Mouse (Mus musculus) megakaryocyte-erythroid progenitor cell, adult 5-6 weeks (primary cell): ENCODE results near the gene Uck2. TPM values are rescaled to one million over a fixed set of nuclear protein-coding genes. Genes with fewer than 3 reads are reported as not detected.

Source experiments
- ATAC-seq: replicated peaks from 2 replicates; pipeline ENCODE4 v1.8.0; 2016; ENCODE audit warnings: mild to moderate bottlenecking, inconsistent platforms; ENCODE audit not compliant: severe bottlenecking, poor library complexity, low FRiP score, low TSS enrichment
- total RNA-seq, 2 experiments: library from RNA; stranded (forward) in 1 of 2; stranded (reverse) in 1 of 2; fragments of 200-1000, 215-1000 nt in 1 of 2; fragments of >200 nt in 1 of 2; fragmentation: Nextera tagmentation in 1 of 2; gene quantifications; 2 replicates each; pipeline ENCODE4 v1.2.3; 2014 to 2017

The Uck2 gene
- total RNA-seq (2014; fragmentation: Nextera tagmentation) = 187 and 249 TPM in 2 replicates
- 228 and 238 TPM in 2 replicates for total RNA-seq (2017)

GRCm38 (mm10) chr1:167285320-167285355 lies at the start of gene Uck2:
Gene Uck2, minus strand, starts transcription at chr1:167285320.
- ATAC-seq = no peak

GRCm38 (mm10) chr1:167331106-167331505 lies 46.0 kb upstream of the Uck2 start:
- ATAC-seq = no peak

- no peak for ATAC-seq
Observed at GRCm38 (mm10) chr1:167328776-167329175, 43.7 kb upstream of the Uck2 start.

- no peak for ATAC-seq
Observed at GRCm38 (mm10) chr1:167321691-167322090, 36.6 kb upstream of the Uck2 start.

- no peak for ATAC-seq
Observed at GRCm38 (mm10) chr1:167313220-167313619, 28.1 kb upstream of the Uck2 start.

GRCm38 (mm10) chr1:167312367-167312766 lies 27.2 kb upstream of the Uck2 start:
- no peak for ATAC-seq

- peak; percentile 92 for ATAC-seq
Observed at GRCm38 (mm10) chr1:167308261-167309054, 23.3 kb upstream of the Uck2 start, which contains the start of gene Tmco1. Gene Tmco1, plus strand, starts transcription at chr1:167308378.

- ATAC-seq = no peak
Observed at GRCm38 (mm10) chr1:167307674-167308073, 22.6 kb upstream of the Uck2 start.

- ATAC-seq = peak; percentile 71
Observed at GRCm38 (mm10) chr1:167306451-167307240, 21.5 kb upstream of the Uck2 start.

- no peak; the same call in 1 of the 2 replicates for ATAC-seq
Observed at GRCm38 (mm10) chr1:167305501-167306137, 20.5 kb upstream of the Uck2 start.

- 0 out of 2 replicates have a peak, but pooled peaks have one; percentile 47 for ATAC-seq
Observed at GRCm38 (mm10) chr1:167300122-167300521, 15.0 kb upstream of the Uck2 start.

GRCm38 (mm10) chr1:167295679-167296402 lies 10.7 kb upstream of the Uck2 start:
- ATAC-seq = no peak

- no peak for ATAC-seq
Observed at GRCm38 (mm10) chr1:167292447-167292846, 7.3 kb upstream of the Uck2 start.

- ATAC-seq = no peak
Observed at GRCm38 (mm10) chr1:167291610-167292009, 6.5 kb upstream of the Uck2 start.

GRCm38 (mm10) chr1:167290263-167290592 lies 5.1 kb upstream of the Uck2 start:
- ATAC-seq = no peak

GRCm38 (mm10) chr1:167289567-167290262 lies 4.6 kb upstream of the Uck2 start:
- ATAC-seq = no peak

GRCm38 (mm10) chr1:167288665-167289538 lies 3.8 kb upstream of the Uck2 start:
- peak; percentile 73 for ATAC-seq

GRCm38 (mm10) chr1:167287156-167287555 lies 2.0 kb upstream of the Uck2 start:
- ATAC-seq = no peak

- ATAC-seq = no peak
Observed at GRCm38 (mm10) chr1:167285356-167285755, 236 bp upstream of the Uck2 start.
